In the genomic region with DNA sequence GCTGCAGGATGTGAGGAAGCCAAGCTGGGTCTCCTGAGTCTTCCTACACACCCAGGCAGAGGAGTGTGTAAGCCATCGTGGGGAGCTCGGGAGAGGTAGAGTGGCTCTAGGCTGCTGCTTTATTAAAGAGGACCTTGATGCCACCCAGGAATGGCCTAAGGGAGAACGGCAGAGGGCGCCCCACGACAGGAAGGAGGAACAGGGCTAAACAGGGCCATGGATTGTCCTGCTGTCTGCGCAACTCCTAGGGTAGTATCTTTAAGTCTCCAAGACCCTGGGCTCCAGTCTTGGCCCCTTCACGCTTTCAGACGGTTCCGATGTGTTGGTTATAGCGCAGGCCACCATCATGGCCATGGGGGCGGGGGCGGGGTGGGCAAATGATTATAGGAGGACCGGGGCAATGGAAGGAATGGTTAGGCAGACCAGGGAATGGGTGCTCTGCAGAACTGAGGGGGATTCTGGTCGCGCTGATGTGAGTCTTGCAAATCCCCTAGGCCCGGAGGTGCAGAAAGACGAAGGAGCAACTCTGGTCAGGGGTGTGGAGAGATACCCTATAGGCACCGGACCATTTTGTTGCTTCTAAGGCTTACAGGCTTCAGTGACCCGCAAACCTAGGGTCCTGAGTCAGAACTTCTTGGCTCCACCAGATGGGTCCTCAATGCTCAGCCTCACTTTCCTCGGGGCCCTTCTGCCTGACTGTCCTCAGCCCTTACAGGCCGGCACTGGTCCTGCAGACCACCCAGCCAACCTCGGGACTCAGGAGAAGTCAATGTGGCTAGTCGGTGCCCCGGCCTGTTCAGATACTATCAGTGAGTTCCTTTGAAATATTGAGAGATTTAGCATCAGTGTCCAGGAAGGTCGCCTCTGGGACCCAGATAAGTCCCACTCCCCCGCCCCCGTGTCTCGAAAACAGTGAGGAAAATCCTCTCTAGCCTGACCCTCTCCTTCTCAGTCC, we compare ENCODE assay signal across 8 mouse cellular contexts. TPM values are rescaled to one million over a fixed set of nuclear protein-coding genes. Genes with fewer than 3 reads are reported as not detected.
DNase-seq lines count a peak whose midpoint lies in the region; ATAC-seq and TF ChIP-seq lines count a peak whose summit lies in the region.

No protein-coding gene starts in this region.

- DNase-seq in ES-CJ7 (ENCODE audit: low read depth, low spot score) = peak; percentile 66
- DNase-seq in layer of hippocampus, postnatal 36 days = peak; percentile 61 to 65
- DNase-seq in lung, postnatal 0 days (ENCODE audit: low spot score) = peak; percentile 29
- DNase-seq in right cerebral cortex, adult 18-20 months = peak; percentile 63
- no peak for DNase-seq in yolk sac, embryonic 10.5 days (ENCODE audit: low spot score)

- 48% methylated on average over 28 of the region's 28 CpGs for WGBS in bone marrow, adult 2 months
- WGBS in hindbrain, embryonic 13.5 days = 33% methylated on average over 28 of the region's 28 CpGs
- WGBS in lung, postnatal 0 days = 28% methylated on average over 28 of the region's 28 CpGs

- no peak for TF ChIP-seq EP300 in lung, postnatal 0 days (IDR thresholded peaks at IDR 0.05)

- peak overlapping the region; percentile 95 for H3K9ac ChIP-seq in hindbrain, embryonic 13.5 days
- H3K9ac ChIP-seq in lung, postnatal 0 days (replicated peaks; ENCODE audit: low read depth) = no peak overlapping the region

- H3K27ac ChIP-seq in bone marrow, adult 2 months (ENCODE audit: control insufficient read depth, insufficient read depth, low read depth, low read length, poor library complexity) = no peak overlapping the region
- H3K27ac ChIP-seq in embryonic fibroblast, embryonic 13.5 days (ENCODE audit: insufficient read depth, low read length) = no peak overlapping the region
- peak overlapping the region; percentile 99 for H3K27ac ChIP-seq in hindbrain, embryonic 13.5 days
- no peak overlapping the region for H3K27ac ChIP-seq in lung, postnatal 0 days (ENCODE audit: low read length)

- TF ChIP-seq POLR2A in bone marrow, adult 2 months (IDR thresholded peaks at IDR 0.05; ENCODE audit: borderline replicate concordance, control insufficient read depth, low read depth, low read length) = no peak
- TF ChIP-seq POLR2A in embryonic fibroblast, embryonic 13.5 days (IDR thresholded peaks at IDR 0.05; ENCODE audit: low read depth, low read length) = no peak

- H3K36me3 ChIP-seq in hindbrain, embryonic 13.5 days = 0 out of 2 replicates have a peak, but pooled peaks cover 5% of the 10 kb centered on the region
- no peaks in the 10 kb centered on the region for H3K36me3 ChIP-seq in lung, postnatal 0 days (ENCODE audit: insufficient read depth, low read length)

- peak; percentile 9 for ATAC-seq in hindbrain, embryonic 13.5 days (ENCODE audit: low FRiP score)
- ATAC-seq in lung, postnatal 0 days = 0 out of 2 replicates have a peak, but pooled peaks have one; percentile 16

- H3K27me3 ChIP-seq in hindbrain, embryonic 13.5 days = peaks cover 6% of the 10 kb centered on the region; the same call in 1 of the 2 replicates
- H3K27me3 ChIP-seq in lung, postnatal 0 days (replicated peaks; ENCODE audit: insufficient read depth, low read length) = peaks cover 55% of the 10 kb centered on the region

- H3K4me2 ChIP-seq in hindbrain, embryonic 13.5 days = peak overlapping the region; percentile 73
- H3K4me2 ChIP-seq in lung, postnatal 0 days (replicated peaks; ENCODE audit: low read depth, low read length) = peak overlapping the region; percentile 93; the same call in 1 of the 2 replicates

- TF ChIP-seq CTCF in bone marrow, adult 2 months (IDR thresholded peaks at IDR 0.05; ENCODE audit: control insufficient read depth, insufficient read depth, low read length) = peak; percentile 63
- peak; percentile 61; the same call in 1 of the 2 replicates for TF ChIP-seq CTCF in embryonic fibroblast, embryonic 13.5 days (IDR thresholded peaks at IDR 0.05; ENCODE audit: borderline replicate concordance, insufficient read depth, low read length)
- TF ChIP-seq CTCF in lung, postnatal 0 days (IDR thresholded peaks at IDR 0.05) = peak; percentile 60

- H3K4me3 ChIP-seq in bone marrow, adult 2 months (replicated peaks; ENCODE audit: control insufficient read depth, low read depth, low read length) = peak overlapping the region; percentile 90
- no peak overlapping the region for H3K4me3 ChIP-seq in embryonic fibroblast, embryonic 13.5 days (ENCODE audit: insufficient read depth, low read length)
- peak overlapping the region; percentile 87 for H3K4me3 ChIP-seq in hindbrain, embryonic 13.5 days
- H3K4me3 ChIP-seq in lung, postnatal 0 days (ENCODE audit: low read depth, low read length) = no peak overlapping the region

- H3K4me1 ChIP-seq in bone marrow, adult 2 months (ENCODE audit: control insufficient read depth, insufficient read depth, low read length) = peaks cover 2% of the 10 kb centered on the region
- H3K4me1 ChIP-seq in embryonic fibroblast, embryonic 13.5 days (ENCODE audit: control insufficient read depth, insufficient read depth, low read length) = no peaks in the 10 kb centered on the region
- H3K4me1 ChIP-seq in hindbrain, embryonic 13.5 days (replicated peaks) = peaks cover 40% of the 10 kb centered on the region
- peaks cover 18% of the 10 kb centered on the region; the same call in 1 of the 2 replicates for H3K4me1 ChIP-seq in lung, postnatal 0 days (ENCODE audit: insufficient read depth, low read depth, low read length)

- H3K9me3 ChIP-seq in hindbrain, embryonic 13.5 days = no peaks in the 10 kb centered on the region
- no peaks in the 10 kb centered on the region for H3K9me3 ChIP-seq in lung, postnatal 0 days (ENCODE audit: low read length)

RNA-seq across cellular contexts. Expression of a gene that starts 0.8 kb away (rescaled TPM):
- 1.7 and 4.0 TPM in 2 replicates for polyA plus RNA-seq in bone marrow, adult 2 months (2011; ENCODE audit: insufficient read depth, insufficient read length, low replicate concordance, missing spikeins)
- polyA plus RNA-seq in embryonic fibroblast, embryonic 13.5 days (2011; ENCODE audit: insufficient read length, low read depth, missing spikeins) = 0.12 and 0.32 TPM in 2 replicates
- 3.9 and 4.2 TPM in 2 replicates for polyA plus RNA-seq in hindbrain, embryonic 13.5 days (2015; fragmentation: Nextera tagmentation; extraction: Ambion mirVana)
- 100 to 1,000 TPM; 125 to 138 TPM for total RNA-seq in layer of hippocampus, postnatal 36 days (2021)
- 0.20 and 0.29 TPM in 2 replicates for polyA plus RNA-seq in lung, postnatal 0 days (2015; fragmentation: Nextera tagmentation; extraction: Ambion mirVana)

RNA-seq across cellular contexts. Expression of a gene that starts 11.7 kb away (rescaled TPM):
- polyA plus RNA-seq in bone marrow, adult 2 months (2011; ENCODE audit: insufficient read depth, insufficient read length, low replicate concordance, missing spikeins) = 9.1 TPM in 1 of 2 replicates, not detected in the other
- 9.6 and 15.7 TPM in 2 replicates for polyA plus RNA-seq in embryonic fibroblast, embryonic 13.5 days (2011; ENCODE audit: insufficient read length, low read depth, missing spikeins)
- polyA plus RNA-seq in hindbrain, embryonic 13.5 days (2015; fragmentation: Nextera tagmentation; extraction: Ambion mirVana) = 589 and 607 TPM in 2 replicates
- 10 to 100 TPM; 58.2 to 70.7 TPM for total RNA-seq in layer of hippocampus, postnatal 36 days (2021)
- 26.9 and 30.8 TPM in 2 replicates for polyA plus RNA-seq in lung, postnatal 0 days (2015; fragmentation: Nextera tagmentation; extraction: Ambion mirVana)

RNA-seq across cellular contexts. Expression of a gene that starts 58.7 kb away (rescaled TPM):
- polyA plus RNA-seq in bone marrow, adult 2 months (2011; ENCODE audit: insufficient read depth, insufficient read length, low replicate concordance, missing spikeins) = 10.4 and 14.6 TPM in 2 replicates
- 19.2 and 22.0 TPM in 2 replicates for polyA plus RNA-seq in embryonic fibroblast, embryonic 13.5 days (2011; ENCODE audit: insufficient read length, low read depth, missing spikeins)
- polyA plus RNA-seq in hindbrain, embryonic 13.5 days (2015; fragmentation: Nextera tagmentation; extraction: Ambion mirVana) = 41.8 and 44.3 TPM in 2 replicates
- total RNA-seq in layer of hippocampus, postnatal 36 days (2021) = 10 to 100 TPM; 19.7 to 23.5 TPM
- 21.7 and 22.3 TPM in 2 replicates for polyA plus RNA-seq in lung, postnatal 0 days (2015; fragmentation: Nextera tagmentation; extraction: Ambion mirVana)

Comparison
In these comparisons a context has a peak if more than half of its experiments do, and no peak if none do; other contexts are left out.
1. H3K4me3 ChIP-seq: peak in bone marrow, adult 2 months (single experiment) and hindbrain, embryonic 13.5 days (single experiment); none in embryonic fibroblast, embryonic 13.5 days (single experiment) and lung, postnatal 0 days (single experiment).
2. RNA of a gene that starts 11.7 kb away (polyA plus RNA-seq): 589 to 607 TPM in hindbrain, embryonic 13.5 days; 26.9 to 30.8 TPM in lung, postnatal 0 days, 9.6 to 15.7 TPM in embryonic fibroblast, embryonic 13.5 days and 9.1 TPM in bone marrow, adult 2 months; every median in the first group is over 10 times any median in the second.
3. Peak in every context shown above with its lines, with median percentiles within 50 percentile points of each other: CTCF ChIP-seq.